1 mouse cellular context compared by ENCODE assay signal in the genomic region with DNA sequence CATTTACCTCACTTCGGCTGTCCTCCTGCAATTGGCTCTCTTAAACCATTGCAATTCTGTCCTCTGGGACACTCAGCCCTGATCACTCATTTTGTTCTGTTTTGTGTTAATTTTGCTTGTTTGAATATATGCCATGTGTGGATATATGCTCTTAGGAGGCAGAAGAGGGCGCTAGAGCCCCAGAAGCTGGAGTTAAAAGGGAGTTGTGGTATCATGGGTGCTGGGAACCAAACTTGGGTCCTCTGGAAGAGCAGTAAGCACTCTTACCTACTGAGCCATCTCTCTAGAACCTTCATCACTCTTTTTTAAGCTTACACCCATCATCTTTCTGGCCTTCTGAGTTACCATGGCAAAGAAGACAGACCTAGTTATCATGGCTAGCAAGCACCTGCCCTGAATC.
TF ChIP-seq lines count a peak whose summit lies in the region.

No protein-coding gene starts in this region.

TF ChIP-seq in ES-E14, 5 proteins besides CTCF, POLR2A, EP300 and RAD21:
- TF ChIP-seq MAFK (IDR thresholded peaks at IDR 0.05; ENCODE audit: insufficient read depth, low read depth, low read length) (no peak), HCFC1 (IDR thresholded peaks at IDR 0.05; ENCODE audit: borderline replicate concordance, insufficient read depth, low read length) (no peak), ZNF384 (IDR thresholded peaks at IDR 0.05; ENCODE audit: low read depth, low read length) (no peak), ZC3H11A (IDR thresholded peaks at IDR 0.05; ENCODE audit: borderline replicate concordance, low read depth, low read length) (no peak), CHD2 (IDR thresholded peaks at IDR 0.05; ENCODE audit: low read depth, low read length) (no peak)
